Mouse (Mus musculus) stomach, embryonic 16.5 days (tissue): ENCODE results near the gene Tmem266. TPM values are rescaled to one million over a fixed set of nuclear protein-coding genes. Genes with fewer than 3 reads are reported as not detected.

Experiments used
- ATAC-seq: fragments of 200-750 bp; cut with Nextera tagmentation; 2 replicates; pipeline ENCODE4 v1.8.0; 2017; ENCODE audit warnings: moderate number of reproducible peaks, moderate TSS enrichment; ENCODE audit not compliant: insufficient read depth, low FRiP score
- H3K27ac ChIP-seq: fragments of 300-500 bp; sonication (generic); 2 replicates; pipeline ENCODE4 v1.5.1; 2014; ENCODE audit warnings: low read length
- H3K27me3 ChIP-seq: fragments of 300-500 bp; sonication (generic); 2 replicates; pipeline ENCODE4 v1.6.1; 2014; ENCODE audit warnings: low read length, control low read depth, mixed read lengths; ENCODE audit not compliant: control insufficient read depth, insufficient read depth
- H3K36me3 ChIP-seq: fragments of 300-500 bp; sonication (generic); 2 replicates; pipeline ENCODE4 v1.6.1; 2014; ENCODE audit warnings: low read length; ENCODE audit not compliant: control insufficient read depth, insufficient read depth
- H3K4me1 ChIP-seq: fragments of 300-500 bp; sonication (generic); 2 replicates; pipeline ENCODE4 v1.6.1; 2014; ENCODE audit warnings: low read length, control low read depth, mixed read lengths; ENCODE audit not compliant: control insufficient read depth, insufficient read depth
- H3K4me2 ChIP-seq: fragments of 300-500 bp; sonication (generic); 2 replicates; pipeline ENCODE4 v1.6.1; 2014; ENCODE audit warnings: low read depth, low read length, mixed read lengths
- H3K4me3 ChIP-seq: fragments of 300-500 bp; sonication (generic); replicated peaks from 2 replicates; pipeline ENCODE4 v1.5.1; 2014; ENCODE audit warnings: mild to moderate bottlenecking, low read length
- H3K9ac ChIP-seq: fragments of 300-500 bp; sonication (generic); 2 replicates; pipeline ENCODE4 v1.6.1; 2014; ENCODE audit warnings: low read length
- H3K9me3 ChIP-seq: fragments of 300-500 bp; sonication (generic); replicated peaks from 2 replicates; pipeline ENCODE4 v1.6.1; 2016; ENCODE audit warnings: low read length, control low read depth; ENCODE audit not compliant: control insufficient read depth
- WGBS: fragments of 180-500 bp; shearing (Covaris S2); extraction: QIAGEN DNeasy Blood & Tissue Kit; methylation state at CpG from one replicate; pipeline ENCODE4 v1.1.7; 2014; 5-methylcytosine and 5-hydroxymethylcytosine counted together
- polyA plus RNA-seq: library from polyadenylated mRNA; unstranded; fragments of >200 nt; fragmentation: Nextera tagmentation; extraction: Ambion mirVana; gene quantifications from 2 replicates; pipeline ENCODE4 v1.2.1, GENCODE M21; 2015

Gene Tmem266
- polyA plus RNA-seq, 1 experiment from 2014 or later = 1.2 TPM

DNA sequence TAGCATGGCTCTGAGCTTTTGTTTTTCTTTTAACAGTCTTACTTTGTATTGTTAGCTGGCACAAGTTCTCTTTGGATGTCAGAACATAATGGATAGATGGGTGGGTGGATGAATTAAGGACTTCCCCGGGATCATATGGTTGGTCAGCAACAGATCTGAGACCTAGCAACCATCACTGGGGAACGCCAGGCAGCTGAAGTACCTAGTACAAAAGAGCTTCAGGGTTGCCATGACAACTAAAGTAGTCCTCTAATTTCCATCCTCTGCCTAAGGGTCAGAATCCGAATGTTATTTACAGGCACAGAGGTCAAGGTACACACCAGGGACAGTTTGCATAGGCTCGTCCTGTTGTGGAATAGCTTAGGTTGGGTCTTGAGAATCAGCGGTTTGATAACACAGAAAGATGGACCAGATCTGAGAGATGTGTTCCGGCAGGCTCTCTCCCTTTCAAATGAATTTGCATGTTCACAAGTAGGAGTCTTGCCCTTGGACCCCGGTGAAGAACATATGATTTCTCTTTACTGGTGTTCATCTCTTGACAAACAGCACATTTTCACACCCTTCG is 28.6 kb downstream of the Tmem266 start:
- no peak overlapping the region for H3K4me3 ChIP-seq
- no peaks in the 10 kb centered on the region for H3K9me3 ChIP-seq
- 56% methylated on average over 8 of the region's 8 CpGs for WGBS
- H3K27me3 ChIP-seq = no peaks in the 10 kb centered on the region
- no peak overlapping the region for H3K4me2 ChIP-seq
- H3K4me1 ChIP-seq = no peaks in the 10 kb centered on the region
- H3K36me3 ChIP-seq = no peaks in the 10 kb centered on the region
- H3K9ac ChIP-seq = no peak overlapping the region
- ATAC-seq = no peak
- H3K27ac ChIP-seq = no peak overlapping the region

DNA sequence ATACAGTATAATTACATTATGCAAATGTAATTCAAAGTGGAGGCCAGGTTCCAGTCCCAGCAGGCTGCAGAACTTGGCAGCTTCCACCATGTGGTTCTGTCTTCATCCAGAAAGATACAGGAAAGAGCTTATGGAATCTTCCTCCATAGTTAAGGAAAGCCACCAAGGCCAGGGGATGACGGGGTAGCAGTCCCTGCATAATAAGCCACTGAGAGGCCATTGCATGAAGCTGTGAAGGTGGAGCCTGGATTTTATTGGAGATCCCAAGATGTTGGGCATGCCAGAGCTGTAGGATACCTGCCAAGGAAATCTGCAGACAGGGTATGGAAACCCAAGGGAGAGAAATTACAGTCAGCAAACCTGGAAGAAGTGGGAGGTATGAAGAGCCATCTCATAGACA is 30.5 kb downstream of the Tmem266 start:
- no peak for ATAC-seq
- Histone ChIP-seq H3K9me3 (no peaks in the 10 kb centered on the region), H3K9ac (no peak overlapping the region), H3K4me2 (no peak overlapping the region), H3K36me3 (no peaks in the 10 kb centered on the region), H3K4me1 (no peaks in the 10 kb centered on the region), H3K4me3 (no peak overlapping the region), H3K27me3 (no peaks in the 10 kb centered on the region), H3K27ac (no peak overlapping the region)
- 74% methylated on average over 1 of the region's 1 CpGs for WGBS

DNA sequence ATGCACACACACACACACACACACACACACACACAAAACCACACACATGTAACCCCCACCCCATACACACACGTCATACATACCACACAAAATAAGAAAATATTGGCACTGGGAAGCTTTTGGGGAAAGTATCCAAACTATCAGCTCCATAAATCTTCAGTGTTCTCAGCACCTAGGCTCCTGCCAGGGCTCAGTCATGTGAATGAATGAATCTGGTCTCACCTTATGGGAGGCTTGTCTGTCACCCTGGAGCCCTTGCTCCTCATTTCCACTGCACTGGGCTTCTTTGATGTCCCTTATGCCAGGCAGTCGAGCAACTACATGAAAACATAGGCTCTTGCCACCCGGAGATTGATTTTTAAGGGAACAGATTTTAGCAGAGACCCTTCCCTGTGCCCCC is 33.7 kb downstream of the Tmem266 start:
- Histone ChIP-seq H3K9ac (no peak overlapping the region), H3K4me1 (no peaks in the 10 kb centered on the region), H3K27me3 (no peaks in the 10 kb centered on the region), H3K4me2 (no peak overlapping the region), H3K27ac (no peak overlapping the region), H3K9me3 (no peaks in the 10 kb centered on the region), H3K4me3 (no peak overlapping the region), H3K36me3 (no peaks in the 10 kb centered on the region)
- 73% methylated on average over 3 of the region's 3 CpGs for WGBS
- ATAC-seq = no peak

DNA sequence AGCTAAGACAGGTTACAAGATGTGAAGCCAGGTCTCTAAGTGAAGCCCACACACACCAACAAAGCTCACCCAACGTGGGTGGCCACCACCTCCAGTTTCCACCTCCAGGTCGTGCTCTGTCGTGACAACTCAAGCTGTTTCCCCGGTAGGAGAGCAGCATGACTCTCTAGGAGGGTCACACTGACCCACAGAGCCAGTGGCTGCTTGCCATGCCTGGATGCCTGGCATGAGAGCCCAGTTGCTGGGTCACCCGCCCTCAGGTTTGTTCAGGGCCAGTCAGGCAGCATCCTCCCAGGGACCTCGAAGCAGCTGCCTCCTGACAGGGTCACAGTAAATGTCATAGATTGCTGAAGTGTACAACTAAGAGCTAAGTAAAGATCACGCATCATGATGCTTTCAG is 34.1 kb downstream of the Tmem266 start:
- Histone ChIP-seq H3K4me3 (no peak overlapping the region), H3K4me2 (no peak overlapping the region), H3K4me1 (no peaks in the 10 kb centered on the region), H3K27ac (no peak overlapping the region), H3K36me3 (no peaks in the 10 kb centered on the region), H3K9ac (no peak overlapping the region), H3K9me3 (no peaks in the 10 kb centered on the region), H3K27me3 (no peaks in the 10 kb centered on the region)
- no peak for ATAC-seq
- WGBS = 50% methylated on average over 7 of the region's 7 CpGs

DNA sequence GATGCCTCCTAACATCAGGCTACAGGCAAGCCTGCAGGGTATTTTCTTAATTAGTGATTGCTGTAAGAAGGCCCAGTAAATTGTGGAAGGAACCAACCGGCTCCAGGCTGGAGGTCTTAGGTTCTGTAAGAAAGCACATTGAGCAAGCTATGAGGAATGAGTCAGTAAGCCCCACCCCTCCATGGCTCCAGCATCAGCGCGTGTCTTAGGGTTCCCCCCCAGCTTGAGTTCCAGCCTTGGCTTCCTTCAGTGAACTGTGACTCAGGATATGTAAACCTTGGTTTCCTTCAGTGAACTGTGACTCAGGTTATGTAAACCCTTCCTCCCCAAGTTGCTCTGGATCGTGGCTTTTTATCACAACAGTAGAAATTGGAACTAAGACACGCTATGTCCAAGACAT is 35.3 kb downstream of the Tmem266 start:
- H3K4me1 ChIP-seq = no peaks in the 10 kb centered on the region
- peak; percentile 47; the same call in 1 of the 2 replicates for ATAC-seq
- no peak overlapping the region for H3K27ac ChIP-seq
- H3K36me3 ChIP-seq = no peaks in the 10 kb centered on the region
- no peak overlapping the region for H3K9ac ChIP-seq
- H3K27me3 ChIP-seq = no peaks in the 10 kb centered on the region
- H3K4me2 ChIP-seq = no peak overlapping the region
- WGBS = 53% methylated on average over 5 of the region's 5 CpGs
- H3K9me3 ChIP-seq = no peaks in the 10 kb centered on the region
- no peak overlapping the region for H3K4me3 ChIP-seq

DNA sequence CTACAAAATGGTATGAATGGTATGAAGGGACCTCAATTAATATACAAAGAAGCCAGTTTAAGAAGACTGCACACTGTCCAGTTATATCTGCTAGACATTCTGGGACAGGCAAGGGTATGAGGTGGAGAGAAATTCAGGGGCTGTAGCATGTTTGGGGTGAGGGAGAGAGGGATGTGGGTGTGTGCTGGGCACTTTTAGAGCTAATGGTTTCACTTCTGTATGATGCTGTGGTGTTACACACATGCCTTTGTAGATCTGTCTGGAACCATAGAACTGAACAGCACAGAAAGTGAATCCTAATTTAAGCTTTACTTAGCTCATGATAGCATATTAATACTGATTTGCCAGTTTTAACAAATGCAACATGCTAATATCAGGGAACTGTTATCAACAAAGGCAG is 37.0 kb downstream of the Tmem266 start:
- Histone ChIP-seq H3K9ac (no peak overlapping the region), H3K4me2 (no peak overlapping the region), H3K27me3 (no peaks in the 10 kb centered on the region), H3K4me1 (no peaks in the 10 kb centered on the region), H3K4me3 (no peak overlapping the region), H3K9me3 (no peaks in the 10 kb centered on the region), H3K36me3 (no peaks in the 10 kb centered on the region), H3K27ac (no peak overlapping the region)
- ATAC-seq = no peak

DNA sequence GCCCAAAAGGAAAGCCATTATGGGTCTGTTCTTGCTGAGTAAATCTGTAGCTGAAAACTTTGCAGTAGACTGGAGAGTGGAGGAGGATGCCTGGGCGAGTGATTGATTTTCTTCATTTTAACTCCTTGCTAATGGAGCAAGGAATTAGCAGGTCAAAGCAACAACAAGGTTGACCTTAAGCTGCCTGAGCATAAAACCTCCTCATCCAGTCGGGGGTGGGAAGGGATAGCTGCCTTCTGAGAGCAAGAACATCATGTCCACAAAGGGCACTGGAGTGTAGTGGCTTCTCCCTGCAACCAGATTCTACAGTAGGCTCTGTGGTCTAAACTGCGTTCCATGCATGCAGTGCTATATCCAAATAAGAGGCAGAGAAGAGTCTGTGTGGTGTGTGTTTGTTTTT is 41.3 kb downstream of the Tmem266 start:
- 34% methylated on average over 3 of the region's 3 CpGs for WGBS
- ATAC-seq = no peak
- H3K27me3 ChIP-seq = no peaks in the 10 kb centered on the region

DNA sequence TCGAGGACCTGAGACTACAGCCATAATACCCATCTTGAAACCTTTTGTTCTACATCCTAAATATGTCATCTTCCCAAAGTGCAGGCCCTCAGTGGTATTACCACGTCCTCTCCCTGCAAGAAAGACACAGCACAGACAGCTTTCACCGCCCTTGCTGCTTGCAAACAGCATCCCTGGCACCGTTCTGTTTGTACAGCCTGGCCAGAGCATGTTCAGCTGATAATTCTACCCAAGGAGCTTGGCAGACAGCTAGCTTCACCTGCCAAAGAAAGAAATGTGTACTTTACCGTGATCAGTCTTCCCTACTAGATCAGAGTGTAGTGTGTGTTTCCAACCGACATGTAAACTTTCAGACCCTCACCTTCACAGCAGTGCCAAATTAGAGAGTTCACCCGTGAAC is 45.2 kb downstream of the Tmem266 start:
- Histone ChIP-seq H3K27ac (no peak overlapping the region), H3K36me3 (no peaks in the 10 kb centered on the region), H3K9me3 (no peaks in the 10 kb centered on the region), H3K27me3 (no peaks in the 10 kb centered on the region), H3K4me2 (no peak overlapping the region), H3K4me3 (no peak overlapping the region), H3K9ac (no peak overlapping the region), H3K4me1 (no peaks in the 10 kb centered on the region)
- no peak for ATAC-seq
- WGBS = 67% methylated on average over 7 of the region's 7 CpGs

More for the DNA sequence above, 41.3 kb downstream of the Tmem266 start:
- H3K4me1 ChIP-seq = no peaks in the 10 kb centered on the region
- H3K4me3 ChIP-seq = no peak overlapping the region
- no peaks in the 10 kb centered on the region for H3K9me3 ChIP-seq
- no peaks in the 10 kb centered on the region for H3K36me3 ChIP-seq
- no peak overlapping the region for H3K9ac ChIP-seq
- H3K27ac ChIP-seq = no peak overlapping the region
- no peak overlapping the region for H3K4me2 ChIP-seq

DNA sequence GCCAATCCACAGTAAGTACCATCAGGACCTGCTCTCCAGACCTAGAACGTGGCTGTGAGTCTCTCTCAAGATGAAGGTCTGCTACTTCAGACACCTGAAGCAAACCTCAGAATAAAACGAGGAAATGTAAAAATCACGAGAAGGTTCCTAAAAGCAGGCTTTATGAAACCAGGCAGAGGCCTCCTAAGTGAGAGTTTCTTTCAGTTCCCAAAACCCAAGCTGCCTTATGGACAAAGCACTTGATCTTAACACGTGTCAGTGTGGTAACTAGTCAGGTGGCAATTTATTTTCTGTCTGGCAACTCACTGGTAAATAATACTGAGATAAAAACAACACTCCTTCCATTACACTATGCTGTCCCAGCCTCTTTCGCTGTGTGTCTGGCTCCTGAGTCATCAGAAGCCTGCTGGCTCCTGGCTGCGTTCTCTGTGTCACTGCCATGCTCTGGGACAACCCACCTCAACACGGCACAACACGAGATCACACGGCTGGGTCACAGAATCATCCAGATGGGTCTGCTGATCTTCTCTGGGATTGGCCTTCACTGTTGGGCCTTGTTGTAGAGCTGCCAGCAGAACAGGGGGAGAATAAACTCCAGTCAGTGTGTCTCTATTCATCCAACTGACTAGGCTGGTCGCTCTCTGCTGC is 51.0 kb downstream of the Tmem266 start:
- Histone ChIP-seq H3K4me1 (no peaks in the 10 kb centered on the region), H3K9ac (no peak overlapping the region), H3K27ac (no peak overlapping the region), H3K9me3 (no peaks in the 10 kb centered on the region), H3K4me2 (no peak overlapping the region), H3K4me3 (no peak overlapping the region), H3K36me3 (no peaks in the 10 kb centered on the region), H3K27me3 (no peaks in the 10 kb centered on the region)
- no peak for ATAC-seq
- WGBS = 81% methylated on average over 10 of the region's 10 CpGs
